Mouse (Mus musculus) ES-E14 (cell line): Measurements from ENCODE around the gene Slc25a40.

ENCODE experiments used
- CHD2 ChIP-seq: IDR thresholded peaks from 2 replicates; pipeline ENCODE4 v1.6.1; 2014; ENCODE audit warnings: mild to moderate bottlenecking, low read depth, low read length, inconsistent platforms
- HCFC1 ChIP-seq: IDR thresholded peaks from 2 replicates; pipeline ENCODE4 v1.6.1; 2012; ENCODE audit warnings: low read length, inconsistent platforms, borderline replicate concordance; ENCODE audit not compliant: insufficient read depth
- MAFK ChIP-seq: IDR thresholded peaks from 2 replicates; pipeline ENCODE4 v1.6.1; 2014; ENCODE audit warnings: mild to moderate bottlenecking, low read depth, low read length, inconsistent platforms; ENCODE audit not compliant: insufficient read depth
- ZC3H11A ChIP-seq: IDR thresholded peaks from 2 replicates; pipeline ENCODE4 v1.6.1; 2012; ENCODE audit warnings: low read depth, mild to moderate bottlenecking, inconsistent platforms, low read length, borderline replicate concordance
- ZNF384 ChIP-seq: IDR thresholded peaks from 2 replicates; pipeline ENCODE4 v1.6.1; 2012; ENCODE audit warnings: low read depth, low read length, inconsistent platforms

- TF ChIP-seq HCFC1, result no peak
- TF ChIP-seq ZC3H11A, result no peak
- TF ChIP-seq CHD2, result no peak
- no peak for TF ChIP-seq MAFK
- no peak for TF ChIP-seq ZNF384
Measured at GRCm38 (mm10) chr5:8455565-8455964, 32.9 kb downstream of the Slc25a40 start.
